Mouse (Mus musculus): ENCODE measurements at regions not wholly inside any gene's neighbourhood (a gene's known extent, or its start where the extent isn't known, plus 50 kb on each side); places are given as distances from the start of the nearest gene placed in this dataset.
A peak's percentile ranks its signal among the peaks of the same experiment; 100 is the strongest.

DNA sequence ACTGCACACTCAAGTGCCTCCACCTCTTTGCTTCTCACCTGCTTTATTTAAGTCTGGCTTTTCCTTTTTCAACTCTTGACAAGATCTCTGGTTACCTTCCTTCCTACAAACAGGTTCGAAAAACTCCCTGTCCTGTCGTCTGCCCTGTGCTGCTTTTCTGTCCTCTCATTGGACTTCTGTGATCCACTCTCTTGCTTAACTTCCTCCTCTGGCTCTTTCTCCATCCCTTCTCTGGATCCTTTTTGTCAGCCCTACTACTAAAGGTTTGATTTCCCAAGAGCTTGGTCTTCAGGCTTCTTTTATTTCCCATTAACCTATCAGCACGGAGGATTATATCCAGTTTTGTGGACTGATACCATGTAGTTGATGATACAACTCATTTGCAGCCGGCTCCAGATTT, 149.8 kb downstream of the Satb1 start:
- no peak for DNase-seq
- Histone ChIP-seq H3K4me2 (no peak overlapping the region), H3K4me3 (ENCODE audit: low read depth, low read length) (no peak overlapping the region), H3K9ac (no peak overlapping the region), H3K27ac (ENCODE audit: low read depth) (no peak overlapping the region), H3K4me1 (ENCODE audit: insufficient read depth) (no peaks in the 10 kb centered on the region), H3K27me3 (ENCODE audit: insufficient read depth, low read length) (no peaks in the 10 kb centered on the region), H3K36me3 (ENCODE audit: insufficient read depth) (no peaks in the 10 kb centered on the region), H3K9me3 (ENCODE audit: low read depth, low read length) (no peaks in the 10 kb centered on the region)
- 79% methylated on average over 4 of the region's 4 CpGs for WGBS
- ATAC-seq (ENCODE audit: insufficient read depth): no peak
- no peak for TF ChIP-seq CTCF (IDR thresholded peaks at IDR 0.05; ENCODE audit: low read depth)

GRCm38 (mm10) chr17:51682368-51682767, 150.7 kb downstream of the Satb1 start:
- ATAC-seq (ENCODE audit: insufficient read depth) (no peak), DNase-seq (peak; percentile 3)
- no peaks in the 10 kb centered on the region for H3K9me3 ChIP-seq (ENCODE audit: low read depth, low read length)
- H3K27me3 ChIP-seq (ENCODE audit: insufficient read depth, low read length): no peaks in the 10 kb centered on the region
- no peaks in the 10 kb centered on the region for H3K36me3 ChIP-seq (ENCODE audit: insufficient read depth)
- no peaks in the 10 kb centered on the region for H3K4me1 ChIP-seq (ENCODE audit: insufficient read depth)
- no peak overlapping the region for H3K9ac ChIP-seq
- H3K27ac ChIP-seq (ENCODE audit: low read depth): no peak overlapping the region
- 66% methylated on average over 3 of the region's 3 CpGs for WGBS
- H3K4me3 ChIP-seq (ENCODE audit: low read depth, low read length): no peak overlapping the region
- no peak overlapping the region for H3K4me2 ChIP-seq
- TF ChIP-seq CTCF (IDR thresholded peaks at IDR 0.05; ENCODE audit: low read depth): no peak

GRCm38 (mm10) chr17:51677451-51677850, 155.6 kb downstream of the Satb1 start:
- no peak for ATAC-seq (ENCODE audit: insufficient read depth)
- H3K9ac ChIP-seq: no peak overlapping the region
- no peak for TF ChIP-seq CTCF (IDR thresholded peaks at IDR 0.05; ENCODE audit: low read depth)

DNA sequence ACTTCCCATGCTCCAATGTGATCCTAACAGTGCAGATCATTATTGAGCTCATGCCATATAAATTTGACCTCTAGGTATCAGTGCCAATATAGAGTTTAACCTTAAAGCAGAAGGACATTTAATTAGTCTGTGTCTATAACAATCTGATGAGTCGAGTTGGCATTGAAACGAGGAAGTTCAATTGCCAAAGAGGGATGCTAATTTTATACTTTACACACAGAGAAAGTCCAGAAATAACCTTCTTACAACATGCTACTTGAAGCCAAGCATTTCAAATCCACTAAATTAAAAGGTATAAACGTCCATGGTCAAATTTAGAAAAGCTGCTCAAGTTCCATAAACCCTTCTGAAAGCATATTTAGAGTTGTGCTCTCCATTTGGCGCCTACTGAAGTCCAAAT, 174.7 kb downstream of the Satb1 start:
- Histone ChIP-seq H3K27me3 (ENCODE audit: insufficient read depth, low read length) (no peaks in the 10 kb centered on the region), H3K4me1 (ENCODE audit: insufficient read depth) (no peaks in the 10 kb centered on the region), H3K4me3 (ENCODE audit: low read depth, low read length) (no peak overlapping the region), H3K4me2 (no peak overlapping the region), H3K9ac (no peak overlapping the region), H3K36me3 (ENCODE audit: insufficient read depth) (no peaks in the 10 kb centered on the region), H3K27ac (ENCODE audit: low read depth) (no peak overlapping the region), H3K9me3 (ENCODE audit: low read depth, low read length) (no peaks in the 10 kb centered on the region)
- WGBS: 70% methylated on average over 4 of the region's 4 CpGs
- ATAC-seq (ENCODE audit: insufficient read depth) (no peak), DNase-seq (no peak)
- TF ChIP-seq CTCF (IDR thresholded peaks at IDR 0.05; ENCODE audit: low read depth): no peak

More at GRCm38 (mm10) chr17:51677451-51677850, 155.6 kb downstream of the Satb1 start:
- H3K27me3 ChIP-seq (ENCODE audit: insufficient read depth, low read length): no peaks in the 10 kb centered on the region
- H3K4me1 ChIP-seq (ENCODE audit: insufficient read depth): no peaks in the 10 kb centered on the region
- no peak overlapping the region for H3K4me2 ChIP-seq
- H3K36me3 ChIP-seq (ENCODE audit: insufficient read depth): no peaks in the 10 kb centered on the region
- WGBS: 88% methylated on average over 8 of the region's 8 CpGs
- H3K4me3 ChIP-seq (ENCODE audit: low read depth, low read length): no peak overlapping the region
- H3K9me3 ChIP-seq (ENCODE audit: low read depth, low read length): no peaks in the 10 kb centered on the region
- no peak overlapping the region for H3K27ac ChIP-seq (ENCODE audit: low read depth)
- no peak for DNase-seq

DNA sequence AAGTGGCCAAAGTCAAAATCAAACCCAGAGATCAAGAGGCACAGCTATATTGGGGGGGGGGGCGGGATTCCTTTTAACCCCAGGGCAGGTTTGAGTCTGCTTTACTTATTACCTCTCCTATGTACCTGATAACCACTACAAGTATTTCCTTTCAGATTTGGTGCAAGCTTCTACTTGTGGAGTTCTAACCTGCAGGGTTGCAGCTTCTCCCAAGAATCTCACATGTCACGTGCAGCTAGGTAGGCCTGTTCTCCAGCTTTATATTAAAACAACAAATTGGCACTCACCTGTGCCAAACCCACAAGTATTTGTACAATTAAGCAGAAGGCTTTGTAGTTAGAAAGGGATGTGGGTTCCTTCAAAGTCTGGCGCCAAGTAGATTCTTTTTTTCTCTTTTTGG, 179.2 kb downstream of the Satb1 start:
- Histone ChIP-seq H3K9me3 (ENCODE audit: low read depth, low read length) (no peaks in the 10 kb centered on the region), H3K4me1 (ENCODE audit: insufficient read depth) (no peaks in the 10 kb centered on the region), H3K27ac (ENCODE audit: low read depth) (no peak overlapping the region), H3K36me3 (ENCODE audit: insufficient read depth) (no peaks in the 10 kb centered on the region), H3K4me2 (no peak overlapping the region), H3K4me3 (ENCODE audit: low read depth, low read length) (no peak overlapping the region), H3K27me3 (ENCODE audit: insufficient read depth, low read length) (no peaks in the 10 kb centered on the region), H3K9ac (no peak overlapping the region)
- DNase-seq (no peak), ATAC-seq (ENCODE audit: insufficient read depth) (no peak)
- WGBS: 69% methylated on average over 3 of the region's 3 CpGs
- TF ChIP-seq CTCF (IDR thresholded peaks at IDR 0.05; ENCODE audit: low read depth): no peak

GRCm38 (mm10) chr17:51651880-51652279, 181.2 kb downstream of the Satb1 start:
- no peak overlapping the region for H3K9ac ChIP-seq
- no peaks in the 10 kb centered on the region for H3K27me3 ChIP-seq (ENCODE audit: insufficient read depth, low read length)
- no peak overlapping the region for H3K4me3 ChIP-seq (ENCODE audit: low read depth, low read length)
- no peak overlapping the region for H3K27ac ChIP-seq (ENCODE audit: low read depth)
- no peak for DNase-seq
- H3K4me1 ChIP-seq (ENCODE audit: insufficient read depth): no peaks in the 10 kb centered on the region
- no peaks in the 10 kb centered on the region for H3K9me3 ChIP-seq (ENCODE audit: low read depth, low read length)
- no peaks in the 10 kb centered on the region for H3K36me3 ChIP-seq (ENCODE audit: insufficient read depth)
- TF ChIP-seq CTCF (IDR thresholded peaks at IDR 0.05; ENCODE audit: low read depth): no peak
- no peak for ATAC-seq (ENCODE audit: insufficient read depth)
- no peak overlapping the region for H3K4me2 ChIP-seq
- WGBS: 80% methylated on average over 2 of the region's 2 CpGs

DNA sequence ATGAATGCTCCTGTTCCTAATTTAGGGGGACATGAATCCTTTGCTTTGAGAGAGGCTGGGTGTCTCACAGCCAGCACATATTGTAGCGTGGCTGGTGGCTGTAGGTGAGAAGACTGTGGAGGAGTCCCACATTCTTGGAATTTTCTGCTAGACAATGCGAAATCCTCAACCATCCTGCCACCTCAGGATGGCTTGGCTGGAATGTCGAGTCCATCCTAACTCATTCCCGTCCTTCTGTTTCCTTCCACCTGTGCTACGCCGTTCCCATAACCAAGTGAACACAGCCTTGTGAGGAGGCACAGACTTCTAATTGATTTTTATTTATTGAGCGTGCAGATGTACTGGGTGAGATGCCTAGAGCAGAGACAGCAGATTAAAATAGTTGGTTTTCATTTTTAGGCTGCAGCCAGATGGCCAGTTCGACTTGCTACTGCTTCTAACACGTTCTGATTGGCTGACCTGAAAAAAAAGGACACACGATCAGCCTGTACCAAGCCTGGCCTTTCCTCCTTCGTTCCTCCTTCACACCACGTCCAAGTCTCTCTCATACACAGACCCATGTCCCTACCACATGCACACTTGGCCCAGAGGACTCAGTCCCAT, 183.8 kb downstream of the Satb1 start:
- Histone ChIP-seq H3K27me3 (ENCODE audit: insufficient read depth, low read length) (no peaks in the 10 kb centered on the region), H3K9me3 (ENCODE audit: low read depth, low read length) (no peaks in the 10 kb centered on the region), H3K36me3 (ENCODE audit: insufficient read depth) (no peaks in the 10 kb centered on the region), H3K4me1 (ENCODE audit: insufficient read depth) (no peaks in the 10 kb centered on the region), H3K4me2 (no peak overlapping the region), H3K27ac (ENCODE audit: low read depth) (no peak overlapping the region), H3K9ac (no peak overlapping the region), H3K4me3 (ENCODE audit: low read depth, low read length) (no peak overlapping the region)
- WGBS: 74% methylated on average over 12 of the region's 12 CpGs
- ATAC-seq (ENCODE audit: insufficient read depth) (no peak), DNase-seq (no peak)
- no peak for TF ChIP-seq CTCF (IDR thresholded peaks at IDR 0.05; ENCODE audit: low read depth)

GRCm38 (mm10) chr17:51646416-51646815, 186.7 kb downstream of the Satb1 start:
- no peak for TF ChIP-seq CTCF (IDR thresholded peaks at IDR 0.05; ENCODE audit: low read depth)
- no peaks in the 10 kb centered on the region for H3K9me3 ChIP-seq (ENCODE audit: low read depth, low read length)
- no peak for ATAC-seq (ENCODE audit: insufficient read depth)
- no peak overlapping the region for H3K4me2 ChIP-seq
- DNase-seq: no peak
- no peak overlapping the region for H3K27ac ChIP-seq (ENCODE audit: low read depth)
- no peaks in the 10 kb centered on the region for H3K4me1 ChIP-seq (ENCODE audit: insufficient read depth)
- no peak overlapping the region for H3K4me3 ChIP-seq (ENCODE audit: low read depth, low read length)
- H3K9ac ChIP-seq: no peak overlapping the region
- 62% methylated on average over 2 of the region's 2 CpGs for WGBS
- no peaks in the 10 kb centered on the region for H3K36me3 ChIP-seq (ENCODE audit: insufficient read depth)
- no peaks in the 10 kb centered on the region for H3K27me3 ChIP-seq (ENCODE audit: insufficient read depth, low read length)
